Mouse (Mus musculus) forebrain, embryonic 11.5 days (tissue): ENCODE data around the gene Lbh. TPM values are rescaled to one million over a fixed set of nuclear protein-coding genes. Genes with fewer than 3 reads are reported as not detected.
A peak's percentile ranks its signal among the peaks of the same experiment; 100 is the strongest.

ENCODE experiments used
- ATAC-seq: fragments of 200-750 bp; cut with Nextera tagmentation; replicated peaks from 2 replicates; pipeline ENCODE4 v1.8.0; 2017; ENCODE audit warnings: moderate TSS enrichment; ENCODE audit not compliant: low FRiP score
- DNase-seq: peaks from one replicate; pipeline ENCODE4 v3.0.0-alpha.2; 2017; ENCODE audit warnings: low spot score
- H3K27ac ChIP-seq: fragments of 300-500 bp; sonication (generic); 2 replicates; pipeline ENCODE4 v1.5.1; 2014; ENCODE audit warnings: low read depth, low read length
- H3K27me3 ChIP-seq: fragments of 300-500 bp; sonication (generic); 2 replicates; pipeline ENCODE4 v1.6.1; 2014; ENCODE audit warnings: mild to moderate bottlenecking, low read length, mixed read lengths; ENCODE audit not compliant: control insufficient read depth, insufficient read depth
- H3K36me3 ChIP-seq: fragments of 300-500 bp; sonication (generic); 2 replicates; pipeline ENCODE4 v1.6.1; 2014; ENCODE audit warnings: mild to moderate bottlenecking, low read length, moderate library complexity, mixed read lengths; ENCODE audit not compliant: control insufficient read depth, insufficient read depth
- H3K4me1 ChIP-seq: fragments of 300-500 bp; sonication (generic); replicated peaks from 2 replicates; pipeline ENCODE4 v1.6.1; 2014; ENCODE audit warnings: low read length, mixed read lengths; ENCODE audit not compliant: control insufficient read depth, insufficient read depth
- H3K4me2 ChIP-seq: fragments of 300-500 bp; sonication (generic); 2 replicates; pipeline ENCODE4 v1.6.1; 2014; ENCODE audit warnings: low read depth, mild to moderate bottlenecking, low read length, moderate library complexity, mixed read lengths; ENCODE audit not compliant: severe bottlenecking
- H3K4me3 ChIP-seq: fragments of 300-500 bp; sonication (generic); 2 replicates; pipeline ENCODE4 v1.5.1; 2014; ENCODE audit warnings: low read depth, low read length
- H3K9ac ChIP-seq: fragments of 300-500 bp; sonication (generic); 2 replicates; pipeline ENCODE4 v1.6.1; 2014; ENCODE audit warnings: low read length
- H3K9me3 ChIP-seq: fragments of 300-500 bp; sonication (generic); 2 replicates; pipeline ENCODE4 v1.6.1; 2016; ENCODE audit warnings: low read length, mixed read lengths; ENCODE audit not compliant: control insufficient read depth
- WGBS: fragments of 180-500 bp; shearing (Covaris S2); extraction: QIAGEN DNeasy Blood & Tissue Kit; methylation state at CpG from one replicate; pipeline ENCODE4 v1.1.7; 2014; 5-methylcytosine and 5-hydroxymethylcytosine counted together
- polyA plus RNA-seq: library from polyadenylated mRNA; unstranded; fragments of >200 nt; fragmentation: Nextera tagmentation; extraction: Ambion mirVana; gene quantifications from 2 replicates; pipeline ENCODE4 v1.2.1, GENCODE M21; 2014

Gene Lbh
- polyA plus RNA-seq, 1 experiment from 2014 or later: 2.9 TPM

GRCm38 (mm10) chr17:72937204-72937603, 19.1 kb downstream of the Lbh start:
- no peak overlapping the region for H3K27ac ChIP-seq
- 91% methylated on average over 9 of the region's 9 CpGs for WGBS
- DNase-seq (no peak), ATAC-seq (no peak)
- H3K9me3 ChIP-seq: no peaks in the 10 kb centered on the region; the same call in 1 of the 2 replicates
- 0 out of 2 replicates have a peak, but pooled peaks cover 3% of the 10 kb centered on the region for H3K4me1 ChIP-seq
- H3K27me3 ChIP-seq: no peaks in the 10 kb centered on the region
- H3K4me2 ChIP-seq: no peak overlapping the region
- no peak overlapping the region for H3K4me3 ChIP-seq
- H3K9ac ChIP-seq: no peak overlapping the region
- H3K36me3 ChIP-seq: peaks cover 8% of the 10 kb centered on the region; the same call in 1 of the 2 replicates

- WGBS: 89% methylated on average over 11 of the region's 11 CpGs
- H3K9ac ChIP-seq: no peak overlapping the region
Observed at GRCm38 (mm10) chr17:72938026-72938795, 20.1 kb downstream of the Lbh start.

GRCm38 (mm10) chr17:72938871-72939568, 20.9 kb downstream of the Lbh start:
- no peak overlapping the region for H3K4me2 ChIP-seq
- H3K27ac ChIP-seq: no peak overlapping the region
- DNase-seq (no peak), ATAC-seq (no peak)
- WGBS: 92% methylated on average over 15 of the region's 15 CpGs
- H3K4me3 ChIP-seq: no peak overlapping the region
- no peaks in the 10 kb centered on the region for H3K27me3 ChIP-seq
- H3K9ac ChIP-seq: no peak overlapping the region
- H3K9me3 ChIP-seq: no peaks in the 10 kb centered on the region; the same call in 1 of the 2 replicates
- 0 out of 2 replicates have a peak, but pooled peaks cover 3% of the 10 kb centered on the region for H3K4me1 ChIP-seq
- H3K36me3 ChIP-seq: peaks cover 9% of the 10 kb centered on the region; the same call in 1 of the 2 replicates

More at GRCm38 (mm10) chr17:72938026-72938795, 20.1 kb downstream of the Lbh start:
- ATAC-seq (no peak), DNase-seq (no peak)
- H3K9me3 ChIP-seq: no peaks in the 10 kb centered on the region; the same call in 1 of the 2 replicates
- no peak overlapping the region for H3K27ac ChIP-seq
- H3K4me2 ChIP-seq: no peak overlapping the region
- H3K36me3 ChIP-seq: peaks cover 9% of the 10 kb centered on the region; the same call in 1 of the 2 replicates
- no peak overlapping the region for H3K4me3 ChIP-seq
- H3K27me3 ChIP-seq: no peaks in the 10 kb centered on the region
- 0 out of 2 replicates have a peak, but pooled peaks cover 3% of the 10 kb centered on the region for H3K4me1 ChIP-seq

- no peak overlapping the region for H3K9ac ChIP-seq
- DNase-seq (no peak), ATAC-seq (no peak)
- no peaks in the 10 kb centered on the region; the same call in 1 of the 2 replicates for H3K9me3 ChIP-seq
- 88% methylated on average over 6 of the region's 6 CpGs for WGBS
- H3K36me3 ChIP-seq: peaks cover 9% of the 10 kb centered on the region; the same call in 1 of the 2 replicates
- no peak overlapping the region for H3K4me3 ChIP-seq
- no peaks in the 10 kb centered on the region for H3K27me3 ChIP-seq
- no peak overlapping the region for H3K4me2 ChIP-seq
- H3K4me1 ChIP-seq: 0 out of 2 replicates have a peak, but pooled peaks cover under 1% of the 10 kb centered on the region
- no peak overlapping the region for H3K27ac ChIP-seq
Observed at GRCm38 (mm10) chr17:72939569-72939899, 21.4 kb downstream of the Lbh start.

DNA sequence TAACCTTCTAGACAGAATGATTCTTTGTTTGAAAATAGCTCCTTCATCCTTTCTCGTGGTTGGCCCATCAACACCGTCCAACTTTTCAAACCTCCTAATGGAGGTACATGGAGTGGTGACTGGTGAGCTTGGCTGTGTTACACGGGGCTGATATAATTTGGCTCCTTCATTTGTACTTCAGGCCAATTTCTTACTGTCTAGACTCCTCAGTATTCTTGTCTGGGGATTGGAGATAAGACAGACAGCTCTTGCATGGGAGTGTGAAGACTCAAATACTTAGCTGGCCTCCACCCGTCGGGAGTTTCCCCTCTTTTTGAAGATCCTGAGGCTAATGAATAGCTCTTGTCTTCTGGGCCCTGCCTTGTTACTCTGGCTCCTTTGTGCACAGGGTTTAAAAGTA, 26.3 kb downstream of the Lbh start:
- no peak overlapping the region for H3K9ac ChIP-seq
- peaks cover 9% of the 10 kb centered on the region; the same call in 1 of the 2 replicates for H3K36me3 ChIP-seq
- H3K4me1 ChIP-seq: no peaks in the 10 kb centered on the region
- no peak for ATAC-seq
- H3K27me3 ChIP-seq: no peaks in the 10 kb centered on the region
- no peak overlapping the region for H3K4me2 ChIP-seq
- no peaks in the 10 kb centered on the region; the same call in 1 of the 2 replicates for H3K9me3 ChIP-seq
- WGBS: 91% methylated on average over 5 of the region's 5 CpGs
- no peak overlapping the region for H3K4me3 ChIP-seq
- peak; percentile 10 for DNase-seq
- H3K27ac ChIP-seq: no peak overlapping the region

DNA sequence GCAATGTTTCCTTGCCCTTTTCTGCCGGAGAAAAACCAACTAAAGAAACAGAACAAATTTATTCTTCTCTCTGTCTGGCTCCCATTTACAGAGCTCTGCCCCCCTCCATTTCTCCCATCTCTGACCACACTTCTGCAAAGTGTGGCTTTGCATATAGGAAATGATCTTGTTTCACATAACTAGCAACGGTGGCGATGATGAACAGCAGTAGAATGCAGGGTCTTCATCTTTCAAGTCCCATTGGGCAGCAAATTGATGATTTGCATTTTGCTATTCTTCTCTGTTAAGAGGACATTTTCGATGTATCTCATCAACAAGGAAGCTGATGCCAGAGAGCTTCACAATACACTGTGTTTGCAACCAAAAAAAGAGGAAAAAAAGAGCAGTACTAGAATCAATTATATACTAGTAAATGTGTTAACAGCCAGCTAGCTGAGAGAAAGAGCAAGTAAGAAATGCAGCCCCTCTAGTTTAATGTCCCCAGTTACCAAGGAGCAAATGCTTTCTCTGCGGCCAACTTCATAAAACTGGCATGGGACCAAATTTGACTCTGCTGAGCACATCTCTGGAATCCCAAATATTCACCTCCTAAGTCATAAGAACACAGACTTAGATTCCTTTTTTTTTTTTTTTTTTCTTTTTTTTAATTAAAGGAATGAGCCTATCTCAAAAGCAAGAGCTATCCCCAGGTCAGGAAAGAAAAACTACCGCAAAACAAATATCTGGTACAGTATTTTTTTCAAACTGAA, 29.2 kb downstream of the Lbh start:
- no peak overlapping the region for H3K4me3 ChIP-seq
- H3K27me3 ChIP-seq: no peaks in the 10 kb centered on the region
- H3K36me3 ChIP-seq: peaks cover under 1% of the 10 kb centered on the region; the same call in 1 of the 2 replicates
- WGBS: 91% methylated on average over 6 of the region's 6 CpGs
- no peak overlapping the region for H3K27ac ChIP-seq
- H3K4me2 ChIP-seq: no peak overlapping the region
- no peak overlapping the region for H3K9ac ChIP-seq
- no peaks in the 10 kb centered on the region for H3K9me3 ChIP-seq
- ATAC-seq (no peak), DNase-seq (no peak)
- H3K4me1 ChIP-seq: no peaks in the 10 kb centered on the region

- Histone ChIP-seq H3K9me3 (no peaks in the 10 kb centered on the region), H3K4me1 (no peaks in the 10 kb centered on the region; the same call in 1 of the 2 replicates), H3K9ac (no peak overlapping the region), H3K27ac (no peak overlapping the region), H3K4me2 (no peak overlapping the region), H3K27me3 (no peaks in the 10 kb centered on the region), H3K4me3 (no peak overlapping the region), H3K36me3 (no peaks in the 10 kb centered on the region)
- ATAC-seq (no peak), DNase-seq (peak; percentile 50)
- WGBS: 81% methylated on average over 9 of the region's 9 CpGs
Observed at GRCm38 (mm10) chr17:72948119-72948518, 30.0 kb downstream of the Lbh start.

DNA sequence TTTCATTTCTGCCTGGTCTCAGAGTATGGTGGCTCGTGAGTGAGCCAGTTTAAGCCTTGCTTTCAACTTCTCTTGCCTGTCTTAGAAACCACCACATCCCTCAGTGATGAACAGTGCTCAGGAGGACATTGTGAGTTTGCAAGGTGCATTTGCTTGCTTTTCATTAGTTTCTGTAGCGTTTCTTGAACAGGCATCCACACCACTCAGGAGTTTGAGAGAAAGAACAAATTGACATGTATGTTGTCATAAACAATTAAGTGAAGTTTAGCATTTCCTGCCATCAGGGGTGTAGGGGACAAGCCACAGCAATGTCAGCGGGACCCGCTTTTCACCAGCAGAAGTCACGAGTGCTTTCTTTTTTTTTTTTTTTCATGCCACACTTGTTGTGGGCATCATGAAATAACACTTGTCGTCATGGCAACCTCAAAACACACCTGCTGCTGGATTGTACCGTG, 31.2 kb downstream of the Lbh start:
- no peaks in the 10 kb centered on the region for H3K36me3 ChIP-seq
- no peaks in the 10 kb centered on the region; the same call in 1 of the 2 replicates for H3K4me1 ChIP-seq
- H3K4me3 ChIP-seq: no peak overlapping the region
- no peaks in the 10 kb centered on the region for H3K27me3 ChIP-seq
- H3K27ac ChIP-seq: no peak overlapping the region
- H3K9ac ChIP-seq: no peak overlapping the region
- DNase-seq: peak; percentile 10
- H3K9me3 ChIP-seq: no peaks in the 10 kb centered on the region
- no peak overlapping the region for H3K4me2 ChIP-seq
- WGBS: 81% methylated on average over 7 of the region's 7 CpGs
- no peak for ATAC-seq
